Mouse (Mus musculus) heart, postnatal 14 days (tissue): ENCODE measurements around the gene Fer. TPM values are rescaled to one million over a fixed set of nuclear protein-coding genes. Genes with fewer than 3 reads are reported as not detected.

Experiments
- DNase-seq, 2 experiments: peaks; one replicate each; pipeline ENCODE4 v3.0.0; 2021 to 2022
- intact Hi-C: fragments of 180-260 bp; cut with DNase I; formaldehyde crosslinking; loops from one replicate; pipeline ENCODE4 v1.15.1; 2025
- total RNA-seq, 2 experiments: library from RNA; stranded (reverse); gene quantifications; 2 replicates each; pipeline ENCODE4 v1.2.3; 2021

The Fer gene
- total RNA-seq, 2 experiments from 2014 or later = 17.7 to 19.2 TPM

- intact Hi-C loops = no loop called here
- no peak for DNase-seq
Measured at GRCm38 (mm10) chr17:63970239-63970638, 107.4 kb downstream of the Fer start.

GRCm38 (mm10) chr17:63970939-63971338 lies 108.1 kb downstream of the Fer start:
- DNase-seq = no peak
- intact Hi-C loops = no loop called here

- intact Hi-C loops = no loop called here
- no peak for DNase-seq
Measured at GRCm38 (mm10) chr17:63972181-63972580, 109.3 kb downstream of the Fer start.

- DNase-seq = no peak
- intact Hi-C loops = no loop called here
Measured at GRCm38 (mm10) chr17:63973806-63974205, 110.9 kb downstream of the Fer start.

GRCm38 (mm10) chr17:63974253-63974652 lies 111.4 kb downstream of the Fer start:
- no peak for DNase-seq
- intact Hi-C loops = no loop called here

GRCm38 (mm10) chr17:63978794-63979571 lies 116.1 kb downstream of the Fer start:
- intact Hi-C loops = no loop called here
- no peak for DNase-seq

- intact Hi-C loops = no loop called here
- DNase-seq = no peak
Measured at GRCm38 (mm10) chr17:63980167-63980566, 117.3 kb downstream of the Fer start.

- intact Hi-C loops = no loop called here
- DNase-seq = no peak
Measured at GRCm38 (mm10) chr17:63988710-63989109, 125.8 kb downstream of the Fer start.

GRCm38 (mm10) chr17:63991160-63991559 lies 128.3 kb downstream of the Fer start:
- no peak for DNase-seq
- intact Hi-C loops = no loop called here

- intact Hi-C loops = no loop called here
- DNase-seq = peak; percentile 5 to 8
Measured at GRCm38 (mm10) chr17:63995921-63996320, 133.1 kb downstream of the Fer start.

GRCm38 (mm10) chr17:63997643-63998042 lies 134.8 kb downstream of the Fer start:
- no peak for DNase-seq
- intact Hi-C loops = no loop called here

GRCm38 (mm10) chr17:64003444-64003843 lies 140.6 kb downstream of the Fer start:
- peak in 1 of 2 experiments; percentile 15 for DNase-seq
- intact Hi-C loops = no loop called here

GRCm38 (mm10) chr17:64005575-64006249 lies 142.8 kb downstream of the Fer start:
- intact Hi-C loops = no loop called here
- no peak for DNase-seq

GRCm38 (mm10) chr17:64016606-64017005 lies 153.7 kb downstream of the Fer start:
- intact Hi-C loops = no loop called here
- no peak for DNase-seq

GRCm38 (mm10) chr17:64018240-64018639 lies 155.4 kb downstream of the Fer start:
- intact Hi-C loops = no loop called here
- no peak for DNase-seq

- intact Hi-C loops = no loop called here
- no peak for DNase-seq
Measured at GRCm38 (mm10) chr17:64018870-64019269, 156.0 kb downstream of the Fer start.

GRCm38 (mm10) chr17:64019646-64020045 lies 156.8 kb downstream of the Fer start:
- intact Hi-C loops = no loop called here

GRCm38 (mm10) chr17:64026485-64026884 lies 163.6 kb downstream of the Fer start:
- peak in 1 of 2 experiments; percentile 6 for DNase-seq
- intact Hi-C loops = loop anchor here (5.0 kb wide), 1 partner anchor 351 kb away; no protein-coding TSS in a partner anchor

More at GRCm38 (mm10) chr17:64019646-64020045, 156.8 kb downstream of the Fer start:
- no peak for DNase-seq

- intact Hi-C loops = no loop called here
- DNase-seq = no peak
Measured at GRCm38 (mm10) chr17:64041771-64042170, 178.9 kb downstream of the Fer start.

GRCm38 (mm10) chr17:64045326-64045725 lies 182.5 kb downstream of the Fer start:
- intact Hi-C loops = no loop called here
- DNase-seq = no peak

- intact Hi-C loops = no loop called here
- DNase-seq = no peak
Measured at GRCm38 (mm10) chr17:64046557-64046956, 183.7 kb downstream of the Fer start.

- no peak for DNase-seq
- intact Hi-C loops = no loop called here
Measured at GRCm38 (mm10) chr17:64050911-64051310, 188.0 kb downstream of the Fer start.
